In the genomic region with DNA sequence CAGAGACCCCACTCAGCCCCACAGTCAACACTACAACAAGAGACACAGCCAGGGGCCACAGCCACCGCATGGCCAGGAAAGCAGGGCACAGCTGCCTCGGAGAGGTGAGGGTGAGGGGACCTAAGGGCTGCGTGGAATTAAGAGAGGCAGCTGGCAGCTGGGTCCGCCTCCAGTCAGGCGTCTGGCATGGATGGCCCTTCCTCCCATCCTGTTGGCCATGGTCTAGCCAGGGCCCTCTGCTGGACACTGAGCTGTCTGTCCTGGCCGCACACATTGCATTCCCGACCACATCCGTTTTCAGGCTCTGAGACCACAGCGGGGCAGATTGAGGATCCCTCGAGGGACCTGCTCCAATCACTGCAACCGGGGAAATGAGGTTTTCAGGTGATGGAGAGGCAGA, we compare ENCODE assay signal across 14 mouse cellular contexts. TPM values are rescaled to one million over a fixed set of nuclear protein-coding genes. Genes with fewer than 3 reads are reported as not detected.
A peak's percentile ranks its signal among the peaks of the same experiment; 100 is the strongest.
DNase-seq lines count a peak whose midpoint lies in the region; ATAC-seq and TF ChIP-seq lines count a peak whose summit lies in the region.
"Had no signal": no experiment of that assay in that cellular context is flagged by ENCODE, and none has a peak within 500 bp of the region (broad histone marks: within the 10 kb centered on the region; RNA-seq: fewer than 3 reads in every experiment).

A gene (minus strand): TSS at position 247 of the 400 bp plus-strand sequence.

- no peak for DNase-seq in frontal cortex, postnatal 36 days (ENCODE audit: low spot score in 2 of 2)
- no peak for DNase-seq in lung, adult 2 months
- no peak for DNase-seq in lung, postnatal 25 days (ENCODE audit: low spot score)
- DNase-seq in cerebellum, postnatal 10 days, result peak; percentile 75 to 81
- DNase-seq in left cerebral cortex, postnatal 36 days (ENCODE audit: low spot score in 2 of 2), result no peak
- DNase-seq in spleen, postnatal 14 days (ENCODE audit: low spot score in 2 of 2), result no peak
- DNase-seq: adrenal gland, adult 2 months; liver had no signal

- TF ChIP-seq POLR2A in lung, adult 2 months (IDR thresholded peaks at IDR 0.05; ENCODE audit: borderline replicate concordance, extremely low read depth, low read depth, low read length), result no peak

- peak; percentile 26; the same call in 1 of the 2 replicates for TF ChIP-seq CTCF in lung, adult 2 months (IDR thresholded peaks at IDR 0.05; ENCODE audit: insufficient read depth, low read length)

- ATAC-seq in frontal cortex, adult (ENCODE audit: low TSS enrichment), result peak; percentile 32; the same call in 1 of the 2 replicates
- ATAC-seq in activated CD4-positive, CD25-positive, alpha-beta regulatory T cell, adult 4 months, result no peak
- ATAC-seq: midbrain, embryonic 16.5 days had no signal

- H3K4me3 ChIP-seq in lung, adult 2 months (replicated peaks; ENCODE audit: extremely low read depth, low read depth, low read length), result no peak within 1 kb of the TSS
- H3K4me3 ChIP-seq: forebrain, embryonic 12.5 days; heart, embryonic 10.5 days had no signal

- intact Hi-C loops in left cerebral cortex, postnatal 36 days (cut with DNase I), result no loop called here

- WGBS in lung, adult 2 months, result 54% methylated on average over 11 of the region's 11 CpGs

- 0 out of 2 replicates have a peak, but pooled peaks cover 2% of the 10 kb centered on the region for H3K4me1 ChIP-seq in lung, adult 2 months (ENCODE audit: control insufficient read depth, insufficient read depth, low read length)
- H3K4me1 ChIP-seq: forebrain, embryonic 12.5 days had no signal

RNA-seq across cellular contexts. Expression of the gene that starts here (rescaled TPM):
- polyA plus RNA-seq in lung, adult 2 months (2012; rRNA removed), result 0.95 and 2.0 TPM in 2 replicates
- 100 to 1,000 TPM; 173 to 208 TPM for total RNA-seq in left cerebral cortex, postnatal 36 days (2021)
- not detected for polyA plus RNA-seq in activated CD4-positive, CD25-positive, alpha-beta regulatory T cell, adult 4 months (2017; shearing (Covaris generic))
- total RNA-seq: common myeloid progenitor, adult 5-6 weeks had no signal
- polyA plus RNA-seq: forebrain, embryonic 12.5 days; heart, embryonic 10.5 days had no signal

Comparison
In these comparisons a context has a peak if more than half of its experiments do, and no peak if none do; other contexts are left out.
1. DNase-seq: peak in cerebellum, postnatal 10 days (2 of 2); none in frontal cortex, postnatal 36 days (0 of 2), lung, adult 2 months (single experiment), lung, postnatal 25 days (single experiment), left cerebral cortex, postnatal 36 days (0 of 2) and spleen, postnatal 14 days (0 of 2).